Mouse (Mus musculus) spleen, adult 2 months (tissue): ENCODE results near the gene Wwox. TPM values are rescaled to one million over a fixed set of nuclear protein-coding genes. Genes with fewer than 3 reads are reported as not detected.

ENCODE experiments used
- DNase-seq, 2 experiments: peaks; one replicate each; pipeline versions ENCODE4 v3.0.0 to v3.0.0-alpha.2; 2012 to 2021; ENCODE audit warnings: low spot score in 2 of 2, low read depth in 1 of 2
- H3K27ac ChIP-seq: fragments of 200-500 bp; 2 replicates; pipeline ENCODE4 v1.5.1; 2012; ENCODE audit warnings: low read length, inconsistent platforms; ENCODE audit not compliant: insufficient read depth
- H3K27me3 ChIP-seq: fragments of 200-500 bp; 2 replicates; pipeline ENCODE4 v1.6.1; 2012; ENCODE audit warnings: mild to moderate bottlenecking, moderate library complexity, low read length, inconsistent platforms; ENCODE audit not compliant: control insufficient read depth, insufficient read depth
- H3K36me3 ChIP-seq: fragments of 200-500 bp; 2 replicates; pipeline ENCODE4 v1.6.1; 2012; ENCODE audit warnings: mild to moderate bottlenecking, low read length, inconsistent platforms; ENCODE audit not compliant: control insufficient read depth, insufficient read depth
- H3K4me1 ChIP-seq: fragments of 200-500 bp; 2 replicates; pipeline ENCODE4 v1.6.1; 2011; ENCODE audit warnings: inconsistent platforms; ENCODE audit not compliant: control insufficient read depth, insufficient read depth, insufficient read length
- H3K4me3 ChIP-seq: fragments of 200-500 bp; 2 replicates; pipeline ENCODE4 v1.5.1; 2011; ENCODE audit warnings: mild to moderate bottlenecking, inconsistent platforms; ENCODE audit not compliant: insufficient read depth, insufficient read length; ENCODE audit errors: extremely low read depth
- CTCF ChIP-seq: fragments of 200-500 bp; IDR thresholded peaks from 2 replicates; pipeline ENCODE4 v1.5.1; 2011; ENCODE audit warnings: mild to moderate bottlenecking, inconsistent platforms; ENCODE audit not compliant: insufficient read depth, insufficient read length, insufficient replicate concordance; ENCODE audit errors: extremely low read depth
- POLR2A ChIP-seq: fragments of 200-500 bp; IDR thresholded peaks from 2 replicates; pipeline ENCODE4 v1.6.1; 2011; ENCODE audit warnings: low read depth, low read length, inconsistent platforms
- WGBS: fragments of 180-500 bp; shearing (Covaris S2); methylation state at CpG from one replicate; pipeline ENCODE4 v1.1.7; 2018; 5-methylcytosine and 5-hydroxymethylcytosine counted together
- polyA plus RNA-seq: library from polyadenylated mRNA; depleted of rRNA; stranded (reverse); fragments of >200 nt; gene quantifications from 2 replicates; pipeline ENCODE4 v1.2.3, GENCODE M21; 2012

Wwox gene
- polyA plus RNA-seq, 1 experiment = 3.8 TPM

DNA sequence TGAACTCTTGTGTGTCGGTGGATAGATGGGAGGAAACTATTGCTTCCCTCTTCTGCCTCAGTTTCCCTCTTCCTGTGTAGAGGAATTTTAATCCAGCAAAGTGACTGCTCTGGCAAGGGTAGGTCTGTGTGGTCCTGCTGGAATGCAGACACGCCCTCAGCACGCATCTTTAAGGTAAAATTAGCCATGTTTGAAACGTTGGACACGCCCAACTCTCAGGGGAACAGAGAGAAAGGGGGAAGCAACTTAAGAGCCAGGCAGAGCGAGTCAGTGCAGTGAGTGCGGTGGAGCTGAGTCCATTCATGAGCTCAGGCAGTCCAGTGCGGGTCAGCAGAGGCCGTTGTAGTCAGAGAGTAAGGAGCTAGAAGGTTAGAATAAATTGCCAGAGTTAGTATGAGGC is 596.6 kb downstream of the Wwox start:
- TF ChIP-seq POLR2A = no peak
- TF ChIP-seq CTCF = no peak
- Histone ChIP-seq H3K4me1 (no peaks in the 10 kb centered on the region), H3K4me3 (no peak overlapping the region), H3K27ac (no peak overlapping the region), H3K36me3 (no peaks in the 10 kb centered on the region), H3K27me3 (no peaks in the 10 kb centered on the region)
- DNase-seq = no peak
- 81% methylated on average over 9 of the region's 9 CpGs for WGBS

GRCm38 (mm10) chr8:115038426-115038825 is 599.0 kb downstream of the Wwox start:
- no peak overlapping the region for H3K4me3 ChIP-seq
- H3K27ac ChIP-seq = no peak overlapping the region
- no peaks in the 10 kb centered on the region for H3K36me3 ChIP-seq
- WGBS = 83% methylated on average over 4 of the region's 4 CpGs
- no peaks in the 10 kb centered on the region for H3K27me3 ChIP-seq
- no peak for DNase-seq
- TF ChIP-seq POLR2A (no peak), CTCF (no peak)
- H3K4me1 ChIP-seq = no peaks in the 10 kb centered on the region

DNA sequence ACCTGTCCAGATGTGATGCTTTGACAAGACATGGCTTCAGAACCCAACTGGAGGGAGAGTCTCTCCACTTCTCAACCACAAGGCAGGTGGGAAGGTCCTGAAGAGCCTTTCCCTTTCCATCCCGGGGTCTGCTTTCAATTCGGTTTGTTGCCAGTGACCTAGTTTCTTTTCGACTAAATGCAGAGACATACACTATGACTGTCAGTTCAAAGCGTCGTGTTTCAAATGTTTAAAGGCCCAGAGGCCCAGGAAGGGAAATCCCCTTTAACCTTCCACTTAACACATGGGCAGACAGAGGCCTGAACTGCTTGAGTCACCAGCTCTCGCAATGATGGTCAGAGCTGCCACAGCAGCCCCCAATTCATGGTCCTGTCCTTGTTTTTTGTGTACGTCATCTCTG is 606.3 kb downstream of the Wwox start:
- WGBS = 51% methylated on average over 7 of the region's 7 CpGs
- no peak overlapping the region for H3K4me3 ChIP-seq
- DNase-seq = no peak

DNA sequence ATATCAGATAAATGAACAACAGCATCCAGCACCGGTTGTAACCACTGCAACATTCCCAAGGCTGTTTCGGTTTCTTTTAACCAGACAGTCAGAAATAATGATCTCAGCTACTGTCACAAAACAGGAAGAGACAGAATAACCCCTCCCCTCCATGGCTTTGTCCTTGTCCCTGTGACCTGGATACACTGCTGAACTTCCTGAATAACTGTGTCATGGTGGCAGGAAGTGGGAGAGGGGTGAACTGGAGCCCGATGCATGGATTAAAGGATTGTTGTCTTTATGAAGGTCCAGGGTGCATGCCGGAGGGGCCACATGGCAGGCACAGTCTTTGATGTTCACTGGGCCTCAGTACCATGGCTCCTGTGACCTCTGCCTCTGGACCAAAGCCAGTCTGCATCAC is 607.0 kb downstream of the Wwox start:
- 81% methylated on average over 4 of the region's 4 CpGs for WGBS
- DNase-seq = no peak
- H3K27me3 ChIP-seq = no peaks in the 10 kb centered on the region
- H3K36me3 ChIP-seq = no peaks in the 10 kb centered on the region
- no peak overlapping the region for H3K27ac ChIP-seq
- peaks cover 6% of the 10 kb centered on the region; the same call in 1 of the 2 replicates for H3K4me1 ChIP-seq
- H3K4me3 ChIP-seq = no peak overlapping the region
- no peak for TF ChIP-seq POLR2A
- TF ChIP-seq CTCF = no peak

More for the DNA sequence above, 606.3 kb downstream of the Wwox start:
- Histone ChIP-seq H3K36me3 (no peaks in the 10 kb centered on the region), H3K27me3 (no peaks in the 10 kb centered on the region), H3K4me1 (peaks cover 6% of the 10 kb centered on the region; the same call in 1 of the 2 replicates), H3K27ac (no peak overlapping the region)
- no peak for TF ChIP-seq POLR2A
- TF ChIP-seq CTCF = no peak

- no peaks in the 10 kb centered on the region for H3K27me3 ChIP-seq
- H3K4me3 ChIP-seq = no peak overlapping the region
- no peaks in the 10 kb centered on the region for H3K36me3 ChIP-seq
- no peaks in the 10 kb centered on the region for H3K4me1 ChIP-seq
- no peak overlapping the region for H3K27ac ChIP-seq
- DNase-seq = no peak
- 94% methylated on average over 12 of the region's 12 CpGs for WGBS
- no peak for TF ChIP-seq CTCF
- TF ChIP-seq POLR2A = no peak
These were observed 618.9 kb downstream of the Wwox start for GRCm38 (mm10) chr8:115058193-115058835.

- Histone ChIP-seq H3K4me3 (no peak overlapping the region), H3K27me3 (no peaks in the 10 kb centered on the region), H3K36me3 (no peaks in the 10 kb centered on the region), H3K27ac (no peak overlapping the region), H3K4me1 (no peaks in the 10 kb centered on the region)
- DNase-seq = no peak
- WGBS = 85% methylated on average over 5 of the region's 5 CpGs
- no peak for TF ChIP-seq CTCF
- TF ChIP-seq POLR2A = no peak
These were observed 624.2 kb downstream of the Wwox start for GRCm38 (mm10) chr8:115063623-115064022.

DNA sequence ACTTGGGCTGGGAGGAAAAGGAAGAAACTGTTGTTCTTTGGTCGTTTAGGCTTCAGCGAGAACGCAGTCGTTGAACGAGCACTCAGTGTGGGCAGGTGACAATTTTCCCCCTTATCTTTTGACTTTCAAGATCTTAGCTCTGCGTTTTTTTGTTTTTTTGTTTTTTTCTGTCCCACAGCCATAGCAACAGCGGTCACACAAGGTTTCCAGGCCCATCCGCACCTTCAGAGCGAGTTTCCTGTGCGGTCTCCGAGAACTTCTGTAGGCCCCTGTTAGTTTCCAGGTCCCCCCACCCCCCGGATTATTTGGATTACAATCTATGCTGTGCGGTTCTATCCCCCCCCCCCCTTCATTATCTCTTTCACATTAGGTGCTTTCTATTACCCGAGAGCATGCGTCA is 625.2 kb downstream of the Wwox start:
- 88% methylated on average over 15 of the region's 15 CpGs for WGBS
- Histone ChIP-seq H3K27me3 (no peaks in the 10 kb centered on the region), H3K27ac (no peak overlapping the region), H3K4me3 (no peak overlapping the region), H3K36me3 (no peaks in the 10 kb centered on the region), H3K4me1 (no peaks in the 10 kb centered on the region)
- DNase-seq = no peak
- no peak for TF ChIP-seq POLR2A
- no peak for TF ChIP-seq CTCF
